Mouse (Mus musculus): ENCODE measurements at regions not wholly inside any gene's neighbourhood (a gene's known extent, or its start where the extent isn't known, plus 50 kb on each side); places are given as distances from the start of the nearest gene placed in this dataset.

DNA sequence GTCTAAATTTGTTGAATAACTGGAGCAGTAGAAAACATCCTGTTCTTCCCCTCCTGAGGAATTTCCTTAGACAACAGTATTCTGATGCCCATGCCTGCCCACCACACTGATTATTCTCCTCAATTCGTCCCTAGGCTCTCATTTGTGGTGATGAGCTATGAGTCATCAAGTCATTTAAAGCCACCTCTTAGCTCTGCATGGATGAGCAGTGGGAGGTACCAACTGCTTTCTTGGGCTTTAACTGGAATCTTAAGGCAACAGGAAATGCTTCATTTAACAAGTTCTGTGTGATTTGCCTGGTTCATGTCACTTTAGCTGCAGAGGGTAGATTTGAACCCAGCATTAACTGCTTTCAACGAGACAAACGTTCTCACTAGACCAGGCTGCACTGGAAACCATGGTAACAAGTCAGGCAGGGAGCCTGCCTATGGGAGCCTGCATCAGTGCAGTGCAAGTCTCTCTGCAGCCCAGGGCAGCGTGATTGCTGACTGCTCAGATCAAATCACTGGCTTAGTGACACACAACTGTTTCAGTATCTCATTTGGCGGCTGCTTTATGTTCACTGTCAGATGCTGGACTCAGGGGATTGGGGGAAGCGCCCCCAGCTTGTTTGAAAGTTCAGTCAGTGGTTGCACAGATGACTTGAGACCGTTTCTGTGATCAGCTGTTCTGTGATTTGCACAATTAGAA is 273.5 kb upstream of the Tle4 start:
- peak; percentile 72 for DNase-seq

DNA sequence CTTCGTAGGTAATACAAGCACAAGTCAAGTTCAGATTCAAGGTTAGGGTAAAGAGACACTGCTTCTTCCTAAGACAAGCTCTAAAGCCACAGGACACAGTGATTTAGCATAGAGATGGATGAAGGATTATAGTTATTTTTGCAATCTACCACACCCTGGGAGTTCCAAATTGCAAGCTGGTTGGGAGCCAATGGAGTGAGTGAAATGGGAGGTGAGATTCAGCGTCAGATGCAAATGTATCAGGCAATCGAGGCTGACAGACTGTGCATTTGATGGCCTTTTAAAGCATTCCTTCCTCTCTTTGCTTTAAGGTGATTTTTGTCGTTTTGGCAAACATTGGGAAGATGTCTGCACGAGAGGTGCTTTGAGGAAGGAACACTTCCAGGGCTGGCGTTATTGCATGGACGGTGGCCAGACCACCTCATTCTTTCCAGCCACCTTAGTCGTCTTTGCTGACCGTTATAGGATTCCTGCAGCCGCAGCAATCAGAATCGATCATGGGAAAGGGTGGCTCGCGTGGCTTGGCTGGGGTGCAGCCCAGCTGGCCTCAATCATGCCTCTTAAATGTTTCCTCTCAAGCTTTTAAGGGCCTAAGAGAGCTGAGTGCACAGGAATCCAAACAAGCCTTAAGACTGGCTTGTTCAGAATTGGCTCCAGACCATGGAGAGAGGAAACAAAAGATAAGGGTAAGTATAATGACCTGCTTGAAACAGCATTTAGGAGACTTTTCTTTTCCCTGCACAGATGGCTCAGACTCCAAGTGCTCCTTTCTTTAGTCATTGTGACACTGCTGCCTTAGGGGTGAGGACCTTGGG is 265.0 kb upstream of the Tle4 start:
- peak; percentile 50 for DNase-seq

DNA sequence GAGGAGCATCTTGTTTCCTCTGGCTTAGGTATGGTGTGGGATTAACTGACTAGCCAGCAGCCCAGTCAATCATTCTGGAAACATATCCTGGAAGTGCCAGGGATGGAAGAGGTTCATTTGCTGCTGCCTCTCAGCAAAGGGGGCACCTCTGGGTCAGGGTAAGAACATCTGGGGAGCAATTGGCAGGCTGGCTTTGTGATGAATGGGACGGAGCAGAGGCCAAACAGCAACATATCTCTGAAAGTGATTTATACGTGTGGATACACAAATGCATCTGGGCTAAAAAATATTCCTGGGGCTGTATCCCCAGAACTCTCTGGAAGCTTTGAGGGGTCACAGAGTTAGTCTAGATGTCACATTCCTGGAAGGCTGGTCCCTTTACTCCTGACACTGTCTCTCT is 257.2 kb upstream of the Tle4 start:
- peak; percentile 16 for DNase-seq

DNA sequence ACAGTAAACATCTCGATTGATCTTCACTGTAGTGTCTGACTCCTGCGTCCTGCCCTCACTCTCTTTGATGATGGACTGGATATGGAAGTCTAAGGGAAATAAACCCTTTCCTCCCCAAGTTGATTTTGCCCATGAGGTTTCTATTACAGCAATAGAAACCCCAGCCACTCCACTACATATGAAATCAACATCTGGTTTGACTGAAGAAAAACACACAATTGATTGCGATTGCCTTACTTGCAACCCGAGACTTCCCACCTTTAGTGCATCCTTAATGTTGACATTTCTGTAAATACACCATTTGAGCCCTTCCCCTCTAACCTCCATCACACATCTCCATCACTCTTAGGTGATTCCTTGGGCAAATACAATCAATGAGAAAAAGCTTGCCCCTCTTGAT is 255.6 kb upstream of the Tle4 start:
- DNase-seq, result peak; percentile 16

DNA sequence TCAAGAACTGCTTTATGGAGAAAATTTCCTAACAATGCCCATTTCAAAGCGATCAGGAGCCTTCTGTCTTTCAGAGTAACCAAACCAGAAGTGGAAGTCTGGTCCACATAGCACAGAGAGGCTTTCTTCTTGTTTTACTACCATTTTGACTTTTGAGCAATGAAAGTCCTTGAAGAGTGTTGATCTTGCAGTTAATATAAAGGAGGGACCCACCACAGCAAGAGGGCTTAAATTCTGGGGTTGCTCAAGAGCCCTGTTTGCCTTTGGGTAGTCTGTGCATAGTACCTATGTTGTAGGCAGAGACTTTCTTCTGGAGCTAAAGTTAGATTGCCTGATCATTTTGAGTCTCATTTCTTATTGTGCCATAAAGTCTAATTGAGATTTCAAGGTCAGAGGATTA is 251.7 kb upstream of the Tle4 start:
- no peak for DNase-seq

DNA sequence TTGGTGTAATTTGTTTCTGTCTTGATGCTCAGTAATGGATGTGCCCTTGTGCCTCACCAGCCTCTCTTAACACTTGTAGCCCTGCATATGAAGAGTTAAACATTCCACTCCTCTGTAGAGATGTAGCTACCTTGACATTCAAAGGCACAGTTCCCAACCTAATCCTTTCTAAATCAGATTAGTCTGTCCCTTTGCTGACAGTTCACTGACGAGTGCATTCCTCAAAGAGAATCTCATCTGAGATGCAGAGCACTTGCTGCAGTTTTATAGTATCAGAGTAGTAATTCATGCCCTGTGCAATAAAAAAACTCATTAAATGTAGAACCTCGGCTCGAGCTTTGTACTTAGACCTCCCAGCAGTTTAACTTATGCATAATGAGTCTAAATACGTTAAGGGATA is 249.3 kb upstream of the Tle4 start:
- peak; percentile 14 for DNase-seq

DNA sequence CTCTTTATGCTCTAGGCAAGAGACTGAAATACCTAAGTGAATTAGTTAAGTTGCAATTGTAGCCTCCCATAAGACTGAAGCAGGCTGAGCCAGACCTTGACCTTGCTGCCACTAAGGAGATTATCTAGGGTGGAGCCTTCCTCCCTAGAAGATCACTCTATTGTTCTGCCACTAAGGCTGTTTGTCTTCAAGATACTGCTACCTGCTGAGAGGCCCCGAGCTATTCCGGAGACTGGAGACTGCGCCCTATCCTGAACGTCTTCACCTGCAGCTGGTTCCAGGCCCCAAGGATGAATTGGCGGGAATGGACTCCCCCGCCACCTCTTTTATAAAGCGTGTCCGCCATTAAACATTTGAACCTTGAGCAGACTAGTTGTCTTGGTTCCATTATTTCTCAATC is 237.8 kb upstream of the Tle4 start:
- DNase-seq, result no peak

DNA sequence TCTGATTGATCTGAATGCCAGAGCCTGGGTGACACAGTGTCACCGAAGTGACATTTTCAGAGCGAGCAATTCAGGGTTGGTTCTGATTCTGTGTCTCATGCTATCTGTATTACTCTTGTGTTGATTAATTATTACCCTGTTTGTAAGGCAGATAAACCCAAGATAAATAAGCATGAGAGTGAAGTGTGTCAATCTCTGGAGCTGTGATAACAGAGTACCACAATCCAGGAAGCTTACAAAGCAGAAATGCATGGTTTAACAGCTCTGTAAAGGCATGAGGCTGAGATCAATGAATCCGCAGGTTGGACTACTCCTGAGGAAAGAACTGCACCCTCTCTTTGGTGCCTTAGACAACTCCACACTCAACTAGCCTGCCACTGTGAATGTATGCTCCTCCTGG is 218.5 kb upstream of the Tle4 start:
- no peak for DNase-seq

DNA sequence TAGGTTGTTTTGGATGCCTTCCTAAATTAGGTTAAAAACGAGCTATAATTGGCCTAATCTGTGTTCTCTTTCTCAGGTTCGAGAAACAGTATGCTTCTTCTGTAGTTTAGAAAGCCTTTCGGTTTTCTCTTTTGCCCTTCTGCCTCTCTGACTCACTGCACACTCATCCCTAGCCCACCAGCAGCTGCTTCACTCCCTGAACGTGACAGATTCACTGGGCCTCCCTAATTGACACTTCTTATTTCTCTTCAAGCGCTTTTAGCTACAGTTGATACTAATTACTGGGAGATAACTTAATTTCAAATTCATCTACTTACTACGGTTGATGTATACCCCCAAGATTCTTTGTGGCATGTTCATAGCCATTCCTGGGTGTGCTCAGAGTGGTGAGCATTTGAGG is 208.9 kb upstream of the Tle4 start:
- DNase-seq, result no peak

DNA sequence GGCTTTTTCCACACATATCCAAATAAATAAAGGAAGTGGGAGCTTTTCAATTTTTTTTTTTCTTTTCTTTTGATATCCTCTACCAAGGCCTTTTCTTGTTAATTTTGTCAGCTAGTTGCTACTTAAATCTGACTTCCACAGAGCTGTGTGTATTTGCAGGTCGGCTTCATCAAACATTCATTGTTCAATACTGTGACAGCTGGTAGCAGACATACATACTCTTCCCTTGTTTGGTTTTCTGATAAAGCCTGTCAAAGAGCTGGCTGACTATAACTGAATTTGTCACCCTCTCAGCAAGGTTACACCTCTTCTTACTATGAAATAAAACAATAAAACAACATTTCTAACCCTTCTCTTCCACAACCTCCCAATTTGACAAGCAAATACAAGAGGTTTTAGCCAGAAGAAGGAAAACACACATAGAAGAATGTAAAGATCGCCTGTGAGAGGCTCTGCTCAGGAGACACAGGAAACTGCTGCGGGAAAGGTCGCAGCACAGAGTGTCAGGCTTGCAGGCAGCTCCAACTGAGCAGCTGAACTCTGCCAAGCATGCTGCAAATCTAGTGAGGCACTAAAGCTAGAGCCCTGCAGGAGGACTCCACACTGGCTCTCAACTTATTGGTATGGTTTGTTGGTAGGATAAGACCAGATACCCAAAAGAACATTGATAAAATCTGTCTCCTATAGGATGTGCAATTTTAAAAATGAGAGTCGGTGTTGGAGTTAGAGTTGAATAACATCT is 205.2 kb upstream of the Tle4 start:
- peak; percentile 63 for DNase-seq

DNA sequence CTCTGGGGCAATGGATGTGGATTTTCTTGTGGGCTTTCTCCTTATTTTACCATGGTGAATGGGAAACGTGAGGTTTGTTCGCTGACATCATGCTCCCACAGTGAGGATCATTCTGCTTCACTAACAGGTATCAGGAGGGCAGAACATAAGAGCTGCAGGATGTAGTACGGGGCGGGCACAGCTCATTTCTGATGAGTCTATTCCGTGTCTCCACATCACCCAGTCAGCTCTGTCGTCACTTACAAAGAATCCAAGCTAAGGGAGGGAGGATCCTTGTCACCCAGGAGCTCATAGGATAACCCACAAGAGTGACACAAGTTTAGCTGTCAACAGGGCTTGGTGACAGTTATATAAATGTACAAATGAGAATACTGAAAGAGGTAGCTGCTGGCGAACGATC is 203.8 kb upstream of the Tle4 start:
- no peak for DNase-seq

DNA sequence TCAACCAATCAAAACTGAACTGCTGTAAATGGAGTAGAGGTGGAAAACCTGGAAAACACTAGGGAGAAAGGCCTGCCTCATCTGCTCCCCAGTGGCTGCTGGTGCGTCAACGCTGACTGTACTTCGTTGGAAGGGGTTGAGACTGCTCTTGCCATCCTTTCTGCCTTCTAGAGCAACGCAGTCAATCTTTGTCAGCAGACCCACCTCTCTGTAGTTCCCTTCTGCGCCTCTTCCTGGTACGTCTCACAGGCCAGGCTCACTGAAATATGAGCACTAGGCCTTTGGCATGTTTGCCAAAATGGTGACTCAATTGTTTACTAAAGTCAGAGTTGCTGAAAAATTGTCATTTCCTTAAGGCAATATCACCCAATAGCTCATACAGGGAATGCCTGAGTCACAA is 201.2 kb upstream of the Tle4 start:
- DNase-seq, result no peak

DNA sequence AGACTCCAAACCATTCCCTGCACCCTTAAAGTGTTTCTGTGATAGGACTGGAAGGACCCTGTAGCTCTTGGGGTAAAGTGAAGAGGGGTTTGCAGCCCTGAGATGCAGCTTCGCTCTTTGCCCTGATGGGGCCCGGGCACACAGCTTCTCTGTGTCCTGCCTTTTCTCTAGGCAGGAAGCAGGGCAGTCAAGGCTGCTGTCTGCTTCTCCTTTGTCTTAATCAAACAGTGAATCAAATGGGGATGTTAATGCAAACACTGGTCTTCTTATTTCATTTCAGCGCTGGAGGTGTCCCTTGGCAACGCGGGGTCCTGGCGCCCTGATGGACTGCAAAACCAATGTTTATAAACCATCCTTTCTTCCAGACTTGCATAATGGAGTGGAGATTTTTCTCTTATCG is 200.6 kb upstream of the Tle4 start:
- DNase-seq, result no peak

DNA sequence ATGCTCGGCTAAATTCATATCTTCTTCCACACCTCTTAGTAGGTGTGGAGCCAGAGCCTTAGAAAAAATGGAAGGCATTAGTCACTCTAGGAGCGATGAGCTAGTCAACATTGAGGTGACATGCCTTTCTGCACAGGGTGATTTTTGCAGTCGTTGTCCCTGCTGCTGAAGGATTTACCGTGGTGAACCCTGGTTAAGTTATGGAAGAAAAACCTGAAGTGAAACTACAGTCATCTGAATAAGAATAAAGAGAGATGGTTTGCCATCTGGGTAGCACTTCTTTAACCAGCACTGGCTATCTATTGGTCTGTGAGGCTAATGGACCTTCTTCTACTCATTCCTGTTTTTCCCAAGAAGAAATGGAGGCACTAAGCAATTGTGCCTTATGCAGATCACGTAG is 198.1 kb upstream of the Tle4 start:
- DNase-seq, result no peak

DNA sequence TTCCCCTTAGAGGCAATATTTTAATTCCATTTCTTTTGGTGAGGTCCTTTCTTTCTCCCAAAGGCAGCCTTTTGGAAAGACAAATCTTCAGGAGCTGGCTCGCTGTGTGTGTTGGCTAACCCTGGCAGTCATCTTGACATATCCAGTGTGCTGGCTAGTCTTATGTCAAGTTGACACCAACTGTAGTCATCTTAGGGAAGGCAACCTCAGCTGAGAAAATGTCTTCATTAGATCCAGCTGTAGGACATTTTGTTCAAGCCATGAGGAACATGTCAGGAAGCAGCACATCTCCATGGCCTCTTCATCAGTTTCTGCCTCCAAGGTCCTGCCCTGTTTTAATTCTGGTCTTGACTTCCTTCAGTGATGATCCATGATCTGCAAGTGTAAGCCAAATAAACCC is 192.1 kb upstream of the Tle4 start:
- DNase-seq, result no peak

DNA sequence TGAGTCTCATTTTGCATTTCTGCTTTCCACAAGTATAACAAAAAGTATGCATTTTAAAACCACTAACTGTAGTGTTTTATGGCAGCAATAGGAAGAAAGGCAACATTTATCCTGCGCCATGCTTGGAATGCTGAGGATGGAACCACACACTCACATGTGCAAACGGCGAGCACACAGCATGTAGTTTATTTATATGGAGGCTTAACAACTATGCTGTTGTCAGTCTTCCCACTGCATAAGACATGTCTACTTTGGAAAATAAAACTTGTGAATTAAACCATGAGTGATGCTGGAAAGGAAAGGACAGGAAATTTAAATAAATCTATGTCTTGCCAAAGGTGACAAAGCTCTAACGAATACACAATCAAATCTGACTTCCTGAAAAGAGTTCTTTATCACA is 190.8 kb upstream of the Tle4 start:
- no peak for DNase-seq

DNA sequence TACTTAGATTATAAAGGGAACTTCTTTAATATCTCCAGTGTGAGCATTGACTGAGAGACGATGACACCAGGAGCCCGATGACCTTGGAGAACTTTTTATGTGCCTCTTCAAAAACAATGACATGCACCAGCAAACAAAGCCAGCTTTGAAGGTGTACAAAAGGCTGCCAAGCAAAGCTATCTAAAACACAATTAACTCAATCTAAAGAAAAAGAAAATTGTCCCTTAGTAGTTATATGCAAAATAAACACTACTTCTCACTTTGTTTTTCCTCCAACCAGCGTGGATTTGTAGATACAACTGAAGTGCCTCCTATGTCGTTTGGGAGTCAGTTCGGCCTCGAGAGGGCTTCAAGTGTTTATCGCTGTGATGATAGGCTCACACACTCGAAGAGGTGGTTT is 189.0 kb upstream of the Tle4 start:
- no peak for DNase-seq

DNA sequence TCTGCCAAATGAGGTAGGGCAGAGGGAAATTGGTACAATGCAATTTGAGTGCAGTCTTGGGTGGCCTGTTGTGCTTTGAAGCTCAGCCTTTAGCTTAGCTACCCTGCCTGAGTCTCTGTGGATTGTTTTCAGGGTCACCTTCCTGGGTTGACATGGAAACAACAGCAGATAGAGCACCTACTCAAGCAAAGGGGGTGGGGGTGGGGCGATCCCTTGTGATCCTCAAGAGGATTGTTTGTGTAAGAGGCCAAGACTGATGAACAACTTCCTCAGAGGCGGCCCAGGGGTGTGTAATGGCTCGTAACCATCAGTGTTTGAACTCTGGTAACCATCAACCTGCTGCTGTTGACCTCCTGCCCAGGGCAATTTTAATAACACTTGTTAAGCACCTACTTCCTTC is 187.8 kb upstream of the Tle4 start:
- DNase-seq, result peak; percentile 32

DNA sequence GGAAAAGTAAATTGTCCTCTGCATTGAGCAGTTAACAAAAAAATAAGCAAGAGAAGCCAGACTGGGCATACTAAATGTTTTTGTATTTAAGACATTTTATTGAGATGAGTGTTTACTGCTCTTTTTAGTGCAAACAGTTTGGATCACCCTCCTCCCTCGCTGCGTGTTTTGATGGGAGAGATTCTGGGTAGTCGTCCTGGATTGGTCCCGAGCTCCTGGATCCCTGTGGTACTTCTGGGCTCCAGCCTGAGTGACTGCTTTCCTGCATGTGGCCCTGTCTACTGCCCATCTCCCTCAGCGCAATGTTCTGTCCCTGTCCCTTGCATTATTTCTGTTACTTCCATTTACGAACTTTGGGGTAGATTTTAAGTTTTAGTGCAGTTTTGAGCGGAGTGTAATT is 179.9 kb upstream of the Tle4 start:
- no peak for DNase-seq

DNA sequence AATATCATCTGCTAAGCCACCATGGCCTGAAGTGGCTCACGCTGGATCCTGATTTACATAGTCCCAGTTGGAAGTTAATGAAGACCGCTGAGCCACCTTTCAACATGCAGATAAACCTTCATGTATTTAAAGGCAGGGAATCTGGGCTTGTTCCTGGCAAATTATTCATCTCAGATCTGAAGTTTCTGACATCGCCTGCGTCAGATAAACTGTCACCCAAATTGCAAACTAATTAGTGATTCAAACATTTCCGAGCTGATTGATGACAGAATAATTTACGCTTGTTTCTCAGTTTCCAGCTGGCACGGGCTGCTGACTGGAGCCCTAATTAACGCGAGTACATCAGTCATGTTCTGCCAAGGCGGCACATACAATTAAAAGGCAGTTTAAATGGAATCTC is 179.3 kb upstream of the Tle4 start:
- peak; percentile 56 for DNase-seq

DNA sequence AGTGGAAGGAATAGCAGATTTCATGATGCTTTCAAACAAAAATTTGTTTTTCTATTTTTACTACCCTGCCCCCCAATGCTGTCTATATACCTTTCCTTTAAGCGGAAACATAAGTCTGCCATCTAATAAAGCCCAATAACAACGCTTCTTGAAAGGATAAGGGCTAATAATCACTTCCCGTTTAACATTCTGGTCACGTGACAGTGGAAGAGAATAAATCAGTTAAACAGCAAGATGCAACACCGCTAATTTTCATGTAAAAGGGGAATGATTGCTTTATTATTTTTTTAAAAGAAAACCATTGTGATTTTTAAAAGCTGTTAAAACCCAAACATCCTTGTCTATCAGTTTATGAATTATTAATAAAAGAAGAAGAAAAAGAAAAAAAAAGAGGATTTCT is 178.9 kb upstream of the Tle4 start:
- DNase-seq, result no peak

DNA sequence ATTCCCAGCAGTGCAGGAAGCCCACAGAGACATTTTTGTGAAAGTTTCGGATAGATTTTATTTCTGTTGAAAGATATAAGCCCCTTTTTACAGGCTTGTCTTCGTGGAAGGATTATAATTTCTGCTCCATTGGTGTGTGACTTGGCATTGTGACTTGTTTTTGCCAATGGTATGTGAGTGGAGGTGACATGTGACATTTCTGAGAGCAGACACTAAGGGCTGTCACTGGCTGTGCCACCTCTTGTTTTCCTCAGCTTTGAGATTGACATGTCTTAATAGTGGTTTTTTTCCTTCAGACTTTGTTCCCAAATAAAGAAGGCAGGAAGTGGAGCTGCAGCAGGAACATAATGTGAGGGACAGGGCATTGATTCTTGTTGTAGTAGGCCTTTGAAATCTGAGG is 174.9 kb upstream of the Tle4 start:
- no peak for DNase-seq

DNA sequence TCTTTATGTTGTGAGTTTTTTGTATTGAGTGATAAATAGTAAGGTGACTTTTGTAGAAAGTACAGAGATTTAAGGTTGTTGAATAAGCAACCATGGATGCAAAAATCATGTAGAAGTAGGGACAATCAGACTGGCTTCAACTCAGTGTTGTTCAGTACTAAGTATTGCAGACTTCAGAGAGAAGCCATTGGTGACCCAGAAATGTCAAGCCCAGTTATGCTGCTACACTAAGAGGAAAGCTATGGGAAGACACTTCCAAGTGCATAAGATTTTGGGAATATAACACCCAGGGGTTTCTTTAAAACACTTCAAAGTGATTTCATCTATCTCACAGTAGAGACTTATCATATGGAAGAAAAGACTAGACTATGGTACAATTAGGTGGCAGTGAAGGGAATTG is 154.8 kb upstream of the Tle4 start:
- DNase-seq, result no peak

DNA sequence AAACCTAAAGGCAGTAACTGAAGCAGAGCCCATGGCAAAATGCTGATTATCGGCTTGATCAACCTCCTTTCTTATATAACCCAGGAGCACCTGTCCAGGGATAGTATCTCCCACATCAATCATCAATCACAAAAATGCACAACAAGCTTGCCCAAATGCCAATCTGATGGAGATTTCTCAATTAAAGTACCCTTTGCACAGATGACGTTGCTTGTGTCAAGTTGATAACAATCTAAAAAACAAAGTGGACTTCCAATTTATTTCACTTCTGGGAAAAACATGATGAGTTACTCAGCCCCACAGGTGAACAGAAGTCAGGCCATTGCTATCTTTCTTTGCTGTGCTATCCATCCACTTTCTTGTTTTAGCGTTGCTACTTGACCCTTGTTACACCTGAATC is 144.5 kb upstream of the Tle4 start:
- no peak for DNase-seq

Data from embryo, embryonic 11 days (tissue).